Mouse (Mus musculus) neural tube, embryonic 11.5 days (tissue): Measurements from ENCODE around the gene Cep164. TPM values are rescaled to one million over a fixed set of nuclear protein-coding genes. Genes with fewer than 3 reads are reported as not detected.

Experiments used
- ATAC-seq: fragments of 200-750 bp; cut with Nextera tagmentation; 2 replicates; pipeline ENCODE4 v1.8.0; 2017; ENCODE audit warnings: moderate number of reproducible peaks, mild to moderate bottlenecking, moderate TSS enrichment, moderate library complexity; ENCODE audit not compliant: insufficient read depth, low FRiP score, low TSS enrichment
- DNase-seq: peaks from one replicate; pipeline ENCODE4 v3.0.0-alpha.2; 2015; ENCODE audit warnings: low spot score
- H3K27ac ChIP-seq: fragments of 300-500 bp; sonication (generic); 2 replicates; pipeline ENCODE4 v1.5.1; 2014; ENCODE audit warnings: low read depth, mild to moderate bottlenecking, low read length
- H3K27me3 ChIP-seq: fragments of 300-500 bp; sonication (generic); 2 replicates; pipeline ENCODE4 v1.6.1; 2014; ENCODE audit warnings: mild to moderate bottlenecking, low read length, mixed read lengths; ENCODE audit not compliant: control insufficient read depth, insufficient read depth
- H3K36me3 ChIP-seq: fragments of 300-500 bp; sonication (generic); 2 replicates; pipeline ENCODE4 v1.6.1; 2014; ENCODE audit warnings: mild to moderate bottlenecking, low read length, moderate library complexity, mixed read lengths; ENCODE audit not compliant: control insufficient read depth, insufficient read depth
- H3K4me1 ChIP-seq: fragments of 300-500 bp; sonication (generic); 2 replicates; pipeline ENCODE4 v1.6.1; 2014; ENCODE audit warnings: low read length, mixed read lengths; ENCODE audit not compliant: control insufficient read depth, insufficient read depth
- H3K4me2 ChIP-seq: fragments of 300-500 bp; sonication (generic); 2 replicates; pipeline ENCODE4 v1.6.1; 2014; ENCODE audit warnings: low read depth, mild to moderate bottlenecking, moderate library complexity
- H3K4me3 ChIP-seq: fragments of 300-500 bp; sonication (generic); 2 replicates; pipeline ENCODE4 v1.5.1; 2014; ENCODE audit warnings: low read depth, low read length
- H3K9ac ChIP-seq: fragments of 300-500 bp; sonication (generic); 2 replicates; pipeline ENCODE4 v1.6.1; 2014; ENCODE audit warnings: mild to moderate bottlenecking, low read length
- H3K9me3 ChIP-seq: fragments of 300-500 bp; sonication (generic); 2 replicates; pipeline ENCODE4 v1.6.1; 2016; ENCODE audit warnings: low read length; ENCODE audit not compliant: control insufficient read depth
- WGBS: fragments of 180-500 bp; shearing (Covaris S2); extraction: QIAGEN DNeasy Blood & Tissue Kit; methylation state at CpG from one replicate; pipeline ENCODE4 v1.1.7; 2014; 5-methylcytosine and 5-hydroxymethylcytosine counted together
- polyA plus RNA-seq: library from polyadenylated mRNA; unstranded; fragments of >200 nt; fragmentation: Nextera tagmentation; extraction: Ambion mirVana; gene quantifications from 2 replicates; pipeline ENCODE4 v1.2.1, GENCODE M21; 2014

Gene Cep164
- polyA plus RNA-seq, 1 experiment from 2014 or later, result 14.0 TPM

- 80% methylated on average over 6 of the region's 6 CpGs for WGBS
- no peaks in the 10 kb centered on the region for H3K36me3 ChIP-seq
- ATAC-seq (no peak), DNase-seq (no peak)
- H3K9ac ChIP-seq, result no peak overlapping the region
- no peaks in the 10 kb centered on the region for H3K9me3 ChIP-seq
- no peak overlapping the region for H3K4me3 ChIP-seq
- peaks cover 11% of the 10 kb centered on the region for H3K4me1 ChIP-seq
- no peak overlapping the region for H3K27ac ChIP-seq
- H3K27me3 ChIP-seq, result no peaks in the 10 kb centered on the region
- no peak overlapping the region for H3K4me2 ChIP-seq
Observed at GRCm38 (mm10) chr9:45841458-45841857, 13.0 kb upstream of the Cep164 start.

GRCm38 (mm10) chr9:45840331-45840730 is 11.8 kb upstream of the Cep164 start:
- peak overlapping the region; percentile 61 for H3K4me2 ChIP-seq
- DNase-seq (no peak), ATAC-seq (no peak)
- H3K9ac ChIP-seq, result no peak overlapping the region
- H3K27ac ChIP-seq, result no peak overlapping the region
- peaks cover 11% of the 10 kb centered on the region for H3K4me1 ChIP-seq
- 69% methylated on average over 5 of the region's 5 CpGs for WGBS
- H3K9me3 ChIP-seq, result no peaks in the 10 kb centered on the region
- H3K4me3 ChIP-seq, result no peak overlapping the region
- no peaks in the 10 kb centered on the region for H3K27me3 ChIP-seq
- H3K36me3 ChIP-seq, result no peaks in the 10 kb centered on the region

DNA sequence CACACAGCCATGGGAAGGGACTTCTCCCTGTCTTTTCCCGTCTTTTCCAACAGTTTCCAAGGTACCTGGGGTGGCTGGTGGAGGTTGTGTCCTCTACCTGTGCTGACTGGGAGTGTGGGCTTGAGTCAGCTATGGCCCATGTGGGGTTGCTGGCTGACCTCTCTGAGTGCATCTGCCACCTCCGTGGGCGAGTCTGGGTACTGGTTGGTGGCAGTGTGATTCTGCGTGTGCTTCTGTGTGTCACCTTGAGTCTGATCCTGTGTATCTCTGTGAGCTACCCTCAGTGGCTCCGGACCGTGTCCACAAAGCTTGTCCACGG is 11.4 kb upstream of the Cep164 start:
- WGBS, result 77% methylated on average over 7 of the region's 7 CpGs
- Histone ChIP-seq H3K9ac (no peak overlapping the region), H3K4me1 (peaks cover 11% of the 10 kb centered on the region), H3K4me2 (peak overlapping the region; percentile 61), H3K4me3 (peak overlapping the region; percentile 74), H3K9me3 (no peaks in the 10 kb centered on the region), H3K36me3 (no peaks in the 10 kb centered on the region), H3K27ac (no peak overlapping the region), H3K27me3 (no peaks in the 10 kb centered on the region)
- DNase-seq, result no peak
- no peak for ATAC-seq

GRCm38 (mm10) chr9:45839139-45839981 is 10.9 kb upstream of the Cep164 start:
- peak overlapping the region; percentile 61 for H3K4me2 ChIP-seq
- peak overlapping the region; percentile 58 for H3K9ac ChIP-seq
- H3K4me1 ChIP-seq, result peaks cover 11% of the 10 kb centered on the region
- H3K36me3 ChIP-seq, result no peaks in the 10 kb centered on the region
- WGBS, result 15% methylated on average over 16 of the region's 17 CpGs
- H3K4me3 ChIP-seq, result peak overlapping the region; percentile 74
- DNase-seq (no peak), ATAC-seq (no peak)
- no peak overlapping the region for H3K27ac ChIP-seq
- no peaks in the 10 kb centered on the region for H3K9me3 ChIP-seq
- no peaks in the 10 kb centered on the region for H3K27me3 ChIP-seq

GRCm38 (mm10) chr9:45838434-45839138 is 10.1 kb upstream of the Cep164 start, which contains the start of gene Bace1:
Bace1 (plus strand) TSS chr9:45838580.
- H3K4me1 ChIP-seq, result peaks cover 11% of the 10 kb centered on the region
- peak; percentile 78 for ATAC-seq

DNA sequence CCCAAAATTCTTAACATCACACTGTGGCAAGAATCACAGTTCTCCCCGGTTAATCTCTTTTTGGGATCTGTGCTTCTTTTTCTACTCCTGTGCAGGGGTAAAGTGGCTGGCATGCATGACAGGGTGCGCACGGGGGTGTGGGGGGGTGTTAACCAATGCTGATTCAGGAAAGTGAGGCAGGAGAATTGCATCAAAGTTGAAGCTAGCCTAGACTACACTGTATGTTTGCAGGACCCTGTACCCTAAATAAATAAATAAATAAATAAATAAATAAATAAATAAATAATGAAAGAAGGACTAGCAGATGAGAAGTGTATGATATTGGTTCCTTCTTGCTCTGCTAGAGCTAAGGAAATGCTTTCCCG is 9.6 kb upstream of the Cep164 start:
- Histone ChIP-seq H3K9me3 (no peaks in the 10 kb centered on the region), H3K9ac (no peak overlapping the region), H3K4me3 (peak overlapping the region; percentile 74), H3K27ac (no peak overlapping the region), H3K4me2 (peak overlapping the region; percentile 61; the same call in 1 of the 2 replicates), H3K36me3 (no peaks in the 10 kb centered on the region), H3K27me3 (no peaks in the 10 kb centered on the region), H3K4me1 (peaks cover 11% of the 10 kb centered on the region)
- no peak for ATAC-seq
- no peak for DNase-seq
- WGBS, result 26% methylated on average over 4 of the region's 4 CpGs

More at GRCm38 (mm10) chr9:45838434-45839138, 10.1 kb upstream of the Cep164 start, which contains the start of gene Bace1:
- Histone ChIP-seq H3K4me2 (peak within 1 kb of the TSS; percentile 61), H3K27ac (no peak within 1 kb of the TSS), H3K9me3 (no peaks in the 10 kb centered on the region), H3K36me3 (no peaks in the 10 kb centered on the region), H3K27me3 (no peaks in the 10 kb centered on the region), H3K9ac (peak within 1 kb of the TSS; percentile 58), H3K4me3 (peak within 1 kb of the TSS; percentile 74)
- under 1% methylated on average over 33 of the region's 40 CpGs for WGBS
- peak; percentile 82 for DNase-seq

DNA sequence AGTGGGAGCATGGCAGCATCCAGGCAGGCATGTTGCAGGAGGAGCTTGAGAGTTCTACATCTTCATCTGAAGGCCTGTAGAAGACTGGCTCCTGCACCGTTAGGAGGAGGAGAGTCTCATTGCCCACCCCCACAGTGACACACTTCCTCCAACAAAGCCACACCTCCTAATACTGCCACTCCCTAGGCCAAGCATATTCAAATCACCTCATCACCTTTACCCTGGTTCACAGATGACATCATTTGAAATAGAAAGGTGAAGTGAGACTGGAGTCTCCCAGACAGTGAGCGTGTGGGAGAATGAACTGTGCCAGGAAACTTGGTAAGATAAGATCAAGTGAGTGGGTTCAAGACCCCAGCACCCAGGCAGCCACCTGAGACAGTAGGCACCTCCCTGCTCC is 5.0 kb upstream of the Cep164 start:
- WGBS, result 91% methylated on average over 2 of the region's 2 CpGs
- Histone ChIP-seq H3K27me3 (no peaks in the 10 kb centered on the region), H3K36me3 (no peaks in the 10 kb centered on the region), H3K9ac (no peak overlapping the region), H3K4me1 (no peaks in the 10 kb centered on the region), H3K4me3 (no peak overlapping the region), H3K27ac (no peak overlapping the region), H3K9me3 (no peaks in the 10 kb centered on the region), H3K4me2 (no peak overlapping the region)
- ATAC-seq (no peak), DNase-seq (no peak)

DNA sequence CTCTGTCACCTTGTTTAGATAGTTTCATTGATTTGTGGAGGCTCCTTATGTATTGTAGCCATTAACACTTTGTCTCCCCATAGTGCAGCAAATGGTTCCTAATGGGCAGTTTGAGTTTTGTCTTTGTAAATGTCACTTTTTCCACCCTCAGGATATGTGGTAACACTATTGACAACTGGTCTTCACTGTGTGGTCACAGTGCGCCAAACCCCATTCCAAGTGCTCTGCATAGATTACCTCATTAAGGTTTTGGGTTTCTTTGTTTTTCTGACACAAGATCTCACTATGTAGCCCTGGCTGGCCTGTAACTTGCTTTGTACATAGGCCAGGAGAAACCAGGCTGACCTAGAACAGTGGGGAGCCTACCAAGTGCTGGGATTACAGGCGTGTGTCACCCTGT is 4.4 kb upstream of the Cep164 start:
- Histone ChIP-seq H3K36me3 (no peaks in the 10 kb centered on the region), H3K27ac (no peak overlapping the region), H3K27me3 (no peaks in the 10 kb centered on the region), H3K4me1 (no peaks in the 10 kb centered on the region), H3K4me2 (no peak overlapping the region), H3K4me3 (no peak overlapping the region), H3K9ac (no peak overlapping the region), H3K9me3 (no peaks in the 10 kb centered on the region)
- 88% methylated on average over 2 of the region's 2 CpGs for WGBS
- ATAC-seq, result no peak
- no peak for DNase-seq
